Mouse (Mus musculus) gastrocnemius, adult 2 months (tissue): Measurements from ENCODE around the gene Tenm3. TPM values are rescaled to one million over a fixed set of nuclear protein-coding genes. Genes with fewer than 3 reads are reported as not detected.

ENCODE experiments used
- DNase-seq: peaks from one replicate; pipeline ENCODE4 v3.0.0; 2022
- H3K27ac ChIP-seq: fragments of 200-600 bp; 2 replicates; pipeline ENCODE4 v1.8.1; 2022; ENCODE audit warnings: mild to moderate bottlenecking
- H3K4me3 ChIP-seq: fragments of 200-600 bp; 2 replicates; pipeline ENCODE4 v1.8.1; 2022; ENCODE audit warnings: mild to moderate bottlenecking, moderate library complexity
- CTCF ChIP-seq: fragments of 200-600 bp; IDR thresholded peaks from 2 replicates; pipeline ENCODE4 v1.8.1; 2022; ENCODE audit warnings: antibody characterized with exemption, mild to moderate bottlenecking, moderate library complexity
- intact Hi-C: fragments of 180-260 bp; cut with DNase I; formaldehyde crosslinking; loops from one replicate; pipeline ENCODE4 v1.15.1; 2025
- total RNA-seq, 2 experiments: library from RNA; stranded (reverse); gene quantifications; 2 replicates each; pipeline ENCODE4 v1.2.3; 2021

Tenm3 gene
- total RNA-seq, 2 experiments from 2014 or later: 10.0 to 13.7 TPM

DNA sequence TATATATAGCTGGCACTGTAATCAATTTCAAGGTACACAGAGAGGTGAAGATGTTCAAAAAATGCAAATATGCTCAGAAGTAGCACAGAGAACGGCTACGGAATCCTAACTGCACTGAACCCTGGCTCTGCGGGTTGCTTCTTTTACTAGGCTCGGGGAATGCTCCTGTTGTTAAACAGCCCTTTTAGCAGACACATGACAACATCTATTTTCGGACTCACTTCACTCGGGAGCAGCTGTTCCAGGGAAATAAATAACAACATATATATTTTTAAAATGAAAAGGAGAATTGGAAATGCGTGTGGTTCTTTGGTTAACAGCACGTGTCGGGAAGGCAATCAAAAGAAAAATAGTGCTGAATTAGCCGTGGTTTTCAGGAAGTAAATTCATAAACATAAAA is 457.9 kb downstream of the Tenm3 start:
- intact Hi-C loops: no loop called here
- Histone ChIP-seq H3K27ac (peak overlapping the region; percentile 62), H3K4me3 (peak overlapping the region; percentile 32)
- no peak for DNase-seq
- no peak for TF ChIP-seq CTCF

GRCm38 (mm10) chr8:48380035-48380434 is 463.7 kb downstream of the Tenm3 start:
- intact Hi-C loops: no loop called here
- H3K27ac ChIP-seq: peak overlapping the region; percentile 85
- no peak for TF ChIP-seq CTCF
- peak overlapping the region; percentile 55 for H3K4me3 ChIP-seq
- peak; percentile 22 for DNase-seq

DNA sequence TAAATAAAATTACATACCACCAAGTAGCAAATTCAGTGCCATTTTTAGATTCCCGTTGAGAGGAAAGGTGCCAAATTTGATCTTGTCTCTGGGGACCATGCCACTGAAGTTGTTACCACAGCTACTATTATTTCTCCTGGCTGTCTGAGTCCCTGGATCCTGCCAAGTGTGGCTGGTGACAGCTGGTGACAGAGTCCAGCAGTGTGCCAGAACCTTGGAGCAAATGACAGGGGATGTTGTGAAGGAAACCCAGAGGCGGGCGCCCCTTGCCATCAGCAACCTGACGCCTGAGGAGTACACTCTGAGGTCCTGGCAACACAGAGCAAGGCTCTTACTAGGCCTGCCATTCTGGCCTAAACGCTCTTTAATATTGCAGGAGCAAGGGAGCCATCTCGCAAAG is 467.0 kb downstream of the Tenm3 start:
- Histone ChIP-seq H3K27ac (peak overlapping the region; percentile 81), H3K4me3 (no peak overlapping the region)
- peak; percentile 89 for DNase-seq
- intact Hi-C loops: loop anchor here (5.0 kb wide), 1 partner anchor 136 kb away; no protein-coding TSS in a partner anchor
- TF ChIP-seq CTCF: no peak

DNA sequence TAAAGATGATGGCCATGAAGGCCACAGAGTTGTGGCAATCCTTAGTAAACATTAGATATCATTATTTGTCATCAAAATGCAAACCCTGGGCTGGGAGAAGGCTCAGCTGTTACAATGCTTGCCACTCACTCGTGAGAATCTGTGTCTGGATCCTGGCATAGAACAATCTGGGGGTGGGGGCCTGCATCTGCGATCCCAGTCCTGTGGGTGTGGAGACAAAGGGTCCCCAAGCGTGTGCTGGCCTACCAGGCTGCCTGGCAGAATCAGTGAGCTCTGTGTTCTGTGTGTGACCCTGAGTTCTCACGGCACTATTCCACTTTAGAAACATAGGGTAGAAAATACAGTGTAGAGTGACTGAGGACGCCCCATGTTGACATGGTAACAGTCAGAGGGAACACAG is 468.6 kb downstream of the Tenm3 start:
- TF ChIP-seq CTCF: no peak
- intact Hi-C loops: loop anchor here (5.0 kb wide), 1 partner anchor 137 kb away; no protein-coding TSS in a partner anchor
- H3K4me3 ChIP-seq: no peak overlapping the region
- no peak overlapping the region for H3K27ac ChIP-seq
- DNase-seq: no peak

DNA sequence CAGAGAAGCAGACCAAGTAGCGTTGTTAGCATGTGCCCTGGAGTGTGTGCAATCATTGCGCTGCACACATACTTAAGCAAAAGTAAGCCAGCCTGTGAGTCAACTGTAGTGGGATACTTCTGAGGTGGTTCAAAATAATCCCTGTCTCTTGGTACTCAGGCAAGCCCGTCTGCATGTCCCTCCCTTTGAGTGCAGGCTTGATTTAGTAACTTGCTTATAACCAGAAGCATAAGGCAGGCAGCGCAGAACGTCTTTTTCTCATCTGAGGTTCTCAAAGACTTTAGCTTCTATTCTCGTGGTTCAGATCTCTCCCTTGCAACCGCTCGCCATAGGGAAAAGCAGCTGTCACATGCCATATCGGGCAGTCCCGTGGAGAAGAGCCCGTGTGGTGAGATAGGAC is 470.3 kb downstream of the Tenm3 start:
- intact Hi-C loops: no loop called here
- no peak for TF ChIP-seq CTCF
- DNase-seq: no peak
- no peak overlapping the region for H3K27ac ChIP-seq
- no peak overlapping the region for H3K4me3 ChIP-seq

- no peak overlapping the region for H3K4me3 ChIP-seq
- DNase-seq: no peak
- intact Hi-C loops: no loop called here
- no peak for TF ChIP-seq CTCF
- no peak overlapping the region for H3K27ac ChIP-seq
Observed at GRCm38 (mm10) chr8:48367164-48367563, 476.6 kb downstream of the Tenm3 start.

GRCm38 (mm10) chr8:48356849-48357248 is 486.9 kb downstream of the Tenm3 start:
- H3K4me3 ChIP-seq: no peak overlapping the region
- TF ChIP-seq CTCF: no peak
- DNase-seq: no peak
- intact Hi-C loops: no loop called here
- no peak overlapping the region for H3K27ac ChIP-seq

DNA sequence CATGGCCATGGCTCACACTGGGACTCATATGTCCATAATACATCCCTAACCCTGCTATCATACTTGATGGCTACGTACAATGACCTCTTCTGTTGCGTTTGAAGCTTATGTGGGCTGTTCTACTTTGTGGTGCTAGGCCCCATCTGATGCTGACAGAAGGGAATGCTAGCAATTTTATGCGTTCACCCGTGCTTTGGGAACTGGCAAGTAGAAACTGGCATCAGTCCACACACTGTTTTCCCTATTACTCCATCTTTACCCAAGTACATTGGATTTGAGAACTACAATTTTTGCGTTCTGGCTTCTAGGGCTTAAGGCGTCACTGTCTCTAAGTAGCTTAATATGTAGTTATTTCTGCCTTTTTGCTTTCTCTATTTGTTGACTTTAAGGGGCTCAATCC is 490.3 kb downstream of the Tenm3 start:
- H3K27ac ChIP-seq: no peak overlapping the region
- TF ChIP-seq CTCF: no peak
- intact Hi-C loops: no loop called here
- no peak overlapping the region for H3K4me3 ChIP-seq
- DNase-seq: no peak

GRCm38 (mm10) chr8:48348901-48349300 is 494.9 kb downstream of the Tenm3 start:
- no peak for TF ChIP-seq CTCF
- no peak for DNase-seq
- H3K4me3 ChIP-seq: no peak overlapping the region
- no peak overlapping the region for H3K27ac ChIP-seq
- intact Hi-C loops: no loop called here

GRCm38 (mm10) chr8:48348386-48348785 is 495.4 kb downstream of the Tenm3 start:
- DNase-seq: no peak
- Histone ChIP-seq H3K4me3 (no peak overlapping the region), H3K27ac (no peak overlapping the region)
- no peak for TF ChIP-seq CTCF
- intact Hi-C loops: no loop called here

- no peak overlapping the region for H3K4me3 ChIP-seq
- DNase-seq: no peak
- no peak overlapping the region for H3K27ac ChIP-seq
- intact Hi-C loops: no loop called here
- TF ChIP-seq CTCF: no peak
Observed at GRCm38 (mm10) chr8:48343067-48343420, 500.7 kb downstream of the Tenm3 start.

GRCm38 (mm10) chr8:48342321-48343066 is 501.3 kb downstream of the Tenm3 start:
- intact Hi-C loops: no loop called here

GRCm38 (mm10) chr8:48341692-48342091 is 502.1 kb downstream of the Tenm3 start:
- no peak for TF ChIP-seq CTCF
- no peak for DNase-seq
- Histone ChIP-seq H3K4me3 (no peak overlapping the region), H3K27ac (no peak overlapping the region)
- intact Hi-C loops: no loop called here

More at GRCm38 (mm10) chr8:48342321-48343066, 501.3 kb downstream of the Tenm3 start:
- H3K27ac ChIP-seq: no peak overlapping the region
- TF ChIP-seq CTCF: no peak
- no peak overlapping the region for H3K4me3 ChIP-seq
- no peak for DNase-seq

DNA sequence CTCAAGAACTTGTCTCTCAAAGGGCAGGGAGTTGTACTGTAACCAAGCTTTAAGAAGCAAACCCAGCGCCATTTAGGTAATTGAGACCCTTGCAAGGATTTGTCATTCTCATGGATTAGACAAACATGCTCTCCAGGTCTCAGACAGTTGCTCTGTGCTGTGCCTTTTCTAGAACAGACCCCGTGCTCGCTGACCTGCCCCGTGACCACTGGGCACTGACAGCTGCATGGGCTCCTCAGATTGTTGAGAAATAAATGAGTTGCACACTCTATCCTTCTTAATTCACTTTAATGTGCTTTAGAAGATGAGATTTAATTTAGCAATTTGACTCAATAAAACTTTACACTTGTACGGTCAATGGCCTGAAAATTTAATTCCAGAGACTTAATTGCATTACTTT is 502.5 kb downstream of the Tenm3 start:
- Histone ChIP-seq H3K4me3 (no peak overlapping the region), H3K27ac (no peak overlapping the region)
- TF ChIP-seq CTCF: no peak
- intact Hi-C loops: no loop called here
- DNase-seq: no peak
